Mouse (Mus musculus): ENCODE data around the gene Tmem214.

DNA sequence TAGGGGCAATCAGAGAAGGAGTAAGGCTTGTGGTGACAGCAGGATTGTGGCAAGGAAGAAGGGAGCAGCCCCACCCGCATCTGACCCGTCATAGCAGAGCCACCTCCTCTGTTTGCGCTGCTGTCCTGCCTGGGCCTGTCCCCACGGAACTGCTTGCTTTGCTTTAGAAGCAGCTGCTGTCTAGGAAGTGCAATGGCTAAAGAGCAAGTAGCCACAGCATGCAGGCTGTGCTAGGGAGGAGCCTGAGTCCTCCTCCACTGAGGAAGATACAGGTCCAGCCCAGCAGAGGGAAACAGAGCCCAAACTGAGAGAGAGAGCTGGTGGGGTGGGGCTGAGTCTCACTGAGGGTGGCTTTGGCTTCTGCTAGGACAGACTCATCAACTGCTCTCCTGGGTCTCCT lies 4.0 kb upstream of the Tmem214 start:
- TF ChIP-seq CTCF (IDR thresholded peaks at IDR 0.05; ENCODE audit: low read depth, low read length) (no peak), POLR2A (IDR thresholded peaks at IDR 0.05; ENCODE audit: borderline replicate concordance, low read depth, low read length) (no peak)
